Mouse (Mus musculus) liver, adult 2 months (tissue): ENCODE measurements at regions not wholly inside any gene's neighbourhood (a gene's known extent, or its start where the extent isn't known, plus 50 kb on each side); places are given as distances from the start of the nearest gene placed in this dataset.

Source experiments
- CTCF ChIP-seq: fragments of 200-500 bp; IDR thresholded peaks from 2 replicates; pipeline ENCODE4 v1.5.1; 2011; ENCODE audit warnings: low read depth, low read length, control low read depth
- POLR2A ChIP-seq: fragments of 200-500 bp; IDR thresholded peaks from 2 replicates; pipeline ENCODE4 v1.6.1; 2011; ENCODE audit warnings: low read length, control low read depth; ENCODE audit not compliant: insufficient read depth; ENCODE audit errors: extremely low read depth

DNA sequence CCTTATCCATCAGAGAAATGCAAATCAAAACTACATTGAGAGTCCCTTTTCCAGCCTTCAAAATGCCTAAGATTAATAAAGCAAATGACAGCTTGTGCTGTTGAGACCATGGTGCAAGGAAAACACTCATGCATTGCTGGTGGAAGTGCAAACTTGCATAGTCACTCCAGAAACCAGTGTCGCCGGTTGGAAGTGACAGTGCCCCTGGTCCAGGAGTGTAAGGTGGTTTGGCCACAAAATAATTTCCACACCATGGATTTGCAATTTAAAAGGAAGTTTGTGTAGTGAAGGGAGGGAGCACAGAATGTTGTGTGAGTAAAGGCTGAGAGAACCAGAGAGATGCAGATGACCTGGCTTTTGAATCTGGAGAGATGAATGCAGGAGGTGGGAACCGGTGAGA lies 52.4 kb upstream of the Mad2l1 start:
- TF ChIP-seq CTCF (no peak), POLR2A (no peak)
